Mouse (Mus musculus) thymus, adult 2 months (tissue): ENCODE results near the gene Scyl3. TPM values are rescaled to one million over a fixed set of nuclear protein-coding genes. Genes with fewer than 3 reads are reported as not detected.

Experiments
- DNase-seq: peaks from one replicate; pipeline ENCODE4 v3.0.0; 2021
- H3K27ac ChIP-seq: fragments of 200-500 bp; 2 replicates; pipeline ENCODE4 v1.5.1; 2012; ENCODE audit warnings: low read length, control low read depth; ENCODE audit not compliant: control insufficient read depth, insufficient read depth
- H3K27me3 ChIP-seq: fragments of 200-500 bp; 2 replicates; pipeline ENCODE4 v1.6.1; 2012; ENCODE audit warnings: mild to moderate bottlenecking, low read length, moderate library complexity, mixed read lengths; ENCODE audit not compliant: control insufficient read depth, insufficient read depth
- H3K36me3 ChIP-seq: fragments of 200-500 bp; 2 replicates; pipeline ENCODE4 v1.6.1; 2012; ENCODE audit warnings: mild to moderate bottlenecking, low read length, moderate library complexity; ENCODE audit not compliant: control insufficient read depth, insufficient read depth
- H3K4me1 ChIP-seq: fragments of 200-500 bp; replicated peaks from 2 replicates; pipeline ENCODE4 v1.6.1; 2012; ENCODE audit warnings: low read length; ENCODE audit not compliant: control insufficient read depth, insufficient read depth
- H3K4me3 ChIP-seq: fragments of 200-500 bp; 2 replicates; pipeline ENCODE4 v1.5.1; 2012; ENCODE audit warnings: mild to moderate bottlenecking, low read length, control low read depth, moderate library complexity; ENCODE audit not compliant: control insufficient read depth, insufficient read depth
- CTCF ChIP-seq: fragments of 200-500 bp; IDR thresholded peaks from 2 replicates; pipeline ENCODE4 v1.5.1; 2012; ENCODE audit warnings: mild to moderate bottlenecking, control low read depth, low read length, moderate library complexity, borderline replicate concordance; ENCODE audit not compliant: control insufficient read depth, poor library complexity, insufficient read depth; ENCODE audit errors: extremely low read depth
- POLR2A ChIP-seq: fragments of 200-500 bp; IDR thresholded peaks from 2 replicates; pipeline ENCODE4 v1.6.1; 2012; ENCODE audit warnings: mild to moderate bottlenecking, low read length, control low read depth, moderate library complexity; ENCODE audit not compliant: control insufficient read depth, poor library complexity, insufficient read depth; ENCODE audit errors: extremely low read depth
- WGBS: fragments of 180-500 bp; shearing (Covaris S2); methylation state at CpG from one replicate; pipeline ENCODE4 v1.1.7; 2018; 5-methylcytosine and 5-hydroxymethylcytosine counted together
- polyA plus RNA-seq: library from polyadenylated mRNA; depleted of rRNA; stranded (reverse); fragments of >200 nt; gene quantifications from 2 replicates; pipeline ENCODE4 v1.2.3, GENCODE M21; 2012

Gene Scyl3
- polyA plus RNA-seq, 1 experiment = 17.0 TPM

DNA sequence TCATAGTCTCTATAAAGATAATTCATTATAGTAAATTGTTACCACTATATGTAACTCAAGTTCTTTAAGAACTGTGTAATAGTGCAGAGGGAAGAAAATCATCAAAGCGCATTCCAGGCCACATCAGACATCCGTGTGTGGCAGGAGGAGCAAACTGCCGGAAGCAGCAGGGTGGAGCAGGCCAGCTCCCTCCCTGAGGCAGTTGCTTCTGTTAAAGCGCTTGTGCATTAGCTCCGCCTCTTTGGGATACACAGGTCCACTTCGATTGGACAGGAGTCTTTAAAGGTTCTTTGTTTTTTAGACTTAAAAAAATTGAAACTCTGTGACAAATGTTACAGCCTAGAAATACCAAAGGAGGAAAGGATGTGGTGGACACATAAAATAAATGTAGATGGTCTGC lies 13.2 kb downstream of the Scyl3 start:
- no peak overlapping the region for H3K4me3 ChIP-seq
- H3K4me1 ChIP-seq = no peaks in the 10 kb centered on the region
- TF ChIP-seq CTCF (no peak), POLR2A (no peak)
- H3K27ac ChIP-seq = no peak overlapping the region
- no peak for DNase-seq
- no peaks in the 10 kb centered on the region for H3K27me3 ChIP-seq
- WGBS = 93% methylated on average over 6 of the region's 6 CpGs
- peaks cover 83% of the 10 kb centered on the region for H3K36me3 ChIP-seq

DNA sequence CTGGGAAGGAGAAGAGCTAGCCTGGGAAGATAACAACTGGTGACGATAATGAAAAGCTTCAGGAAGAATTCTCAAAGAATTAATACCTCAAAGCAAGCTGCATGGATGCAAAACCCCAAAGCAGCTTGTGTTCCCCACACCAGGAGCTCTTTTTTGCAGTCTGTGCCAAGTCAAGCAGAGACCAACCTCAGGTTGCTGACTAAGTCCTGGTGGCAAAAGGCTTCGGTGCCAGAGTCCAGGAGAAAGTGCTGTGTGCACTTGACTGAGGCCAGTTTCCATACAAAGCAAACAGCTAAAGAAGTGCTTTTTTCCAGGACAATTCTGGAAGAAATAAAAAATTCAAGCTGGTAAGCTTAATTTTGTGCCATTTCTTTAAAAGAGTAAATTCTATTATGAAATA lies 24.5 kb downstream of the Scyl3 start:
- Histone ChIP-seq H3K27me3 (no peaks in the 10 kb centered on the region), H3K36me3 (peaks cover 73% of the 10 kb centered on the region), H3K4me3 (no peak overlapping the region), H3K27ac (no peak overlapping the region), H3K4me1 (no peaks in the 10 kb centered on the region)
- TF ChIP-seq POLR2A = no peak
- no peak for TF ChIP-seq CTCF
- 97% methylated on average over 2 of the region's 2 CpGs for WGBS
- DNase-seq = no peak

DNA sequence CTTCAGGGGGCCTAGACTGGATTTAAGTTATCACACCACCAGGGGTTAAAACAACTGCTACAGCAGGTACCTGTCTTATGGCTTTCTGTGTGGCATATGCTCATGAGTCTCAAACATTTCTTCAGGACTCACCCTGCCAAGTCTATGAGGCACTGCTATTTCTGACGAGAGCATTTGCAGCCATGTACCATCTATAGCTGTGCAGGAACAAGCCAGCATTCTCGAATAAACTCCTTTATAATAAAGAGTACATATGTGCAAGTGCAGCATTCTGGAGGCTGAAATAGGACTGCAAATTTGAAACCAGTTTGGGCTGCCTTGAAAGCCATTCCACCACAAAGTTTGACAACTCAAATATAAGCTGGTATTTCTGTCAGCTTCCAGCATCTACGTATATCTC lies 29.1 kb downstream of the Scyl3 start:
- WGBS = 95% methylated on average over 3 of the region's 3 CpGs
- H3K27ac ChIP-seq = no peak overlapping the region
- no peaks in the 10 kb centered on the region for H3K4me1 ChIP-seq
- no peak for DNase-seq
- no peak overlapping the region for H3K4me3 ChIP-seq
- TF ChIP-seq CTCF = no peak
- TF ChIP-seq POLR2A = no peak
- no peaks in the 10 kb centered on the region for H3K27me3 ChIP-seq
- H3K36me3 ChIP-seq = peaks cover 42% of the 10 kb centered on the region

DNA sequence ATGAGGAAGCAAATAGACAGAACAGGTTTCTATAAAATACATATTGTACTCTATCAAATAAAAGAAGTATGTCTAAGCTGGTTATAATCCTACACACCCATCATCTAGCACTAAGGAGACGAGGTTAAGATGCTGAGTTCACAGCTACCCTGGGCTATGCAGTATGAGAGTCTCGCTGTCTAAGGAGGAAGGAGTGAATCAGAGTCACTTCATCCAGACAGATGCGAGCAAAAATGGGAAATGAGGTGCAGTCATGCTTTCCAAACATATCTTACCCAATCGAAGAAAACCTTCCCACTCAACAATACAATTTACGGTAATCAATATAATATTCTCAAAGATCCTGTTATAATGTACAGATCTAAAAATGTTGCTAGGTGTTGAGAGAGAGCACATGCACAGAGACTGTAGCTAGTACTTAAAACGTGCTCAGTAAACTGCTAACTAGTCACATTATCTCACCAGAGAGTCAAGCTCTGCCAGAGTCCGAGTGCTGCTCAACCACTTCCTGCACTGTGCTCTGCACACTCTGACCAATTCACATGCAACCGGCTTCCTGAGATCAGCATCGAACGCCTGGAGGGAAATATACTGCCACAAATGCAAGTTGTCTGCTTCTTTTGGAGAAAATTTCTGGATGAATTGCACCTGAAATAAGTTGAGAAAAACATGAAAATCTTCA lies 35.2 kb downstream of the Scyl3 start:
- no peak for TF ChIP-seq POLR2A
- TF ChIP-seq CTCF = no peak
- Histone ChIP-seq H3K4me1 (no peaks in the 10 kb centered on the region), H3K27ac (no peak overlapping the region), H3K4me3 (no peak overlapping the region), H3K36me3 (peaks cover 25% of the 10 kb centered on the region), H3K27me3 (no peaks in the 10 kb centered on the region)
- no peak for DNase-seq
- 58% methylated on average over 10 of the region's 10 CpGs for WGBS

DNA sequence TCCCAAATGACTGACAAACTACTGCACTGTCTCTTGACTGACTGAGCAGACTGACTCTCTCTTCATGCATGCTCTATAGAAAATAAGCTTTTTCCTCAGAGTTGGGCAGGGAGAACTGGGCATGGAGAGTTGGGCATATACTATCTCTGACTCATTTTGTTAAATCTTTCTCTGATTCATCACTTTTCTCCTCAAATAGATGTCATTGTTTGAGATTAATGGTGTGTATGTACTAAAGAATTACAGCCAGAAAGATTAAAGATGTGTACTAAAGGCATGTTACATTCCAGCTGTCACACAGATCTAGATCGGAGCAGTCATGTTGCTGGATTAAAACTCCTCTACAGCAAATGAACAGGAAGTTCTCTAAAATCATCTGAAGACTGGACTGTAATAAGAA lies 45.6 kb downstream of the Scyl3 start:
- 94% methylated on average over 1 of the region's 1 CpGs for WGBS
- Histone ChIP-seq H3K27me3 (no peaks in the 10 kb centered on the region), H3K4me1 (no peaks in the 10 kb centered on the region), H3K4me3 (no peak overlapping the region), H3K27ac (no peak overlapping the region), H3K36me3 (peaks cover 16% of the 10 kb centered on the region; the same call in 1 of the 2 replicates)
- no peak for DNase-seq
- no peak for TF ChIP-seq POLR2A
- TF ChIP-seq CTCF = no peak

DNA sequence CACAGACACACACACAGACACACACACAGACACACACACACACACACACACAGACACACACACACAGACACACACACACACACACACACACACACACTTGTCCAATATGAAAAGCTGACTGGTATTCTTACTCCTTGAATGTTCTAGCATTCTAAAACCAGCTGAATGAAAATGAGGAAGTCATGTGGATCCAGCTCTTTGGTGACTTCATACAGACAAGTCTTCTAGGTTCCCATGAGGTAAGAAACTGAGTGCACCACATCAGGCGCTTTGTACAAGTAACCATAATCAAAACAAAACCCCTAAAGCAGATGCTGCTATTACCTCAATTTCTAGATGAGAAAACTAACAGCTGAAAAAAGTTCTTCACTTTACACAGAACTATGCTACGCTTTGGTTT lies 46.2 kb downstream of the Scyl3 start:
- no peak for DNase-seq
- peaks cover 16% of the 10 kb centered on the region; the same call in 1 of the 2 replicates for H3K36me3 ChIP-seq
- WGBS = 93% methylated on average over 2 of the region's 2 CpGs
- H3K27ac ChIP-seq = no peak overlapping the region
- no peak for TF ChIP-seq POLR2A
- no peak for TF ChIP-seq CTCF
- H3K27me3 ChIP-seq = no peaks in the 10 kb centered on the region
- no peak overlapping the region for H3K4me3 ChIP-seq
- H3K4me1 ChIP-seq = no peaks in the 10 kb centered on the region

DNA sequence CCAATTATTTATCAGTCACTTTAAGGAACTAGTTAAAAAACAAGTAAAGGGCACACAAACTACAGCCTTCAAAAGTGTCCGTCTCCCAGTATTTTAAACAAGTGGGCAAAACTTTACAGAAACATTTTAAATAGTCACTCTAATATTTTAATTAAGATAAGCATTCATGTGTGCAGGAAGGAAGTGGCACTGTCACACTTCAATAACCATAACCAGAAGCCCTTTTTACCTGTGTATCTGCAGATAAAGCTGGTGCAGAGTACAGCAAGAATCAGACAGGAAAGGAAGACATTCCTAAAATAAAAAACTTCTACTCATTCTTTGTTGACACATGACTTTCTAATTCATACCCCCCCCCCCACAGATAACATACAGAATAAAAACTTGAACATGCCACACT lies 47.6 kb downstream of the Scyl3 start:
- TF ChIP-seq POLR2A (no peak), CTCF (no peak)
- no peaks in the 10 kb centered on the region for H3K27me3 ChIP-seq
- H3K27ac ChIP-seq = no peak overlapping the region
- H3K4me3 ChIP-seq = no peak overlapping the region
- peaks cover 8% of the 10 kb centered on the region; the same call in 1 of the 2 replicates for H3K36me3 ChIP-seq
- 97% methylated on average over 1 of the region's 1 CpGs for WGBS
- no peak for DNase-seq
- H3K4me1 ChIP-seq = no peaks in the 10 kb centered on the region

DNA sequence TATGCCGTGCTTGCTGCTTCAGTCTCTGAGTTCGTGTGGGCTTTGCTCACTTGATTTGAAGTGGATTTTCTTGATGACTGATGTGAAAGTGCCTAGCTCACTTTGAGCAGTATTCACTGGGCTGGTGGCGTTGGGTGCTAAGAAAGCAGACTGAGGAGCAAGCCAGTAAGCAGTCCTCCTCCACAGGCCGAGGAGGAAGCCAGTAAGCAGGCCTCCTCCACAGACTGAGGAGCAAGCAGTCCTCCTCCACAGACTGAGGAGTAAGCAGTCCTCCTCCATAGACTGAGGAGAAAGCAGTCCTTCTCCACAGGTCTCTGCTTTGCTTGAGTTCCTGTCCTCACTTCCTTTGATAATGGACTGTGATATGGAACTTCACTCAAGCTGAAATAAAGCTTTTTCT lies 63.5 kb downstream of the Scyl3 start:
- Histone ChIP-seq H3K4me3 (no peak overlapping the region), H3K4me1 (no peaks in the 10 kb centered on the region), H3K36me3 (no peaks in the 10 kb centered on the region), H3K27ac (no peak overlapping the region), H3K27me3 (no peaks in the 10 kb centered on the region)
- TF ChIP-seq CTCF (no peak), POLR2A (no peak)
- DNase-seq = no peak
- 95% methylated on average over 4 of the region's 4 CpGs for WGBS
